Mouse (Mus musculus): Measurements from ENCODE around the gene Tbx19. TPM values are rescaled to one million over a fixed set of nuclear protein-coding genes. Genes with fewer than 3 reads are reported as not detected.

The Tbx19 gene
- polyA plus RNA-seq, 1 experiment: 0.10 TPM

DNA sequence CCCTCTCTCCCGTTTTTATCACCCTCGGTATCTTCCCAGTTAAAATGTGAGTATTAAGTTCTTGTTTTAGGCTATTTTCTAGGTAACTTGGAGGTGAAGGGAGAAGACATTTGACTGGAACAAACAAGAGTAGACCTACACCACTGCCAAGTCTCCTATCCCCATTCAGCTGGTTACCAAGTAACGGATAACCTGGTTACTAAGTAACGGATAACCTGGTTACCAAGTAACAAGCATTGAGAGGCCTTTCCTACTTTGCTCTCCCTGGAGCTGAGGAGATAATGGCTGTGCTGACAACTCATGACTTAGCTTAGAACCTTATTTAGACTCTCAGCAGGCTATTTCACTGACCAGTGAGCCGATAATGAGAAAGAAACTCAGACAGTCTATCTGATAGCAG lies 51.4 kb downstream of the Tbx19 start:
- DNase-seq (ENCODE audit: low read depth): no peak
- TF ChIP-seq CTCF (IDR thresholded peaks at IDR 0.05; ENCODE audit: borderline replicate concordance, extremely low read depth, insufficient read depth, insufficient read length): no peak
- TF ChIP-seq POLR2A (IDR thresholded peaks at IDR 0.05; ENCODE audit: borderline replicate concordance, extremely low read depth, insufficient read depth, insufficient read length, poor library complexity, severe bottlenecking): no peak

DNA sequence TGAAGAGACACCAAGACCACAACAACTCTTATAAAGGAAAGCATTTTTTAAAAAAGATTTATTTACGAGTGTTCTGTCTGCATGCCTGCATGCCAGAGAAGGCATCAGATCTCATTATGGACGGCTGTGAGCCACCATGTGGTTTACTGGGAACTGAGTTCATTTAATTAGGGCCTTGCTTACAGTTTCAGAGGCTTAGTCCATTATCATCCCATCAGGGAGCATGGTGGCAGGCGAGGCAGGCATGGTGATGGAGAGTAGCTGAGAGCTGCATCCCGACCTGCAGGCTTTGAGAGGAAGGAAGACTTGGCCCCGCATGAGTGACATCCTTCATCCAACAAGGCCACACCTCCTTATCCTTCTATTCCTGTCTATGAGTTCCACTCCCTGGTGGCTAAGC lies 52.1 kb downstream of the Tbx19 start:
- TF ChIP-seq POLR2A (IDR thresholded peaks at IDR 0.05; ENCODE audit: borderline replicate concordance, extremely low read depth, insufficient read depth, insufficient read length, poor library complexity, severe bottlenecking) (no peak), CTCF (IDR thresholded peaks at IDR 0.05; ENCODE audit: borderline replicate concordance, extremely low read depth, insufficient read depth, insufficient read length) (no peak)
- peak; percentile 59 for DNase-seq (ENCODE audit: low read depth)

DNA sequence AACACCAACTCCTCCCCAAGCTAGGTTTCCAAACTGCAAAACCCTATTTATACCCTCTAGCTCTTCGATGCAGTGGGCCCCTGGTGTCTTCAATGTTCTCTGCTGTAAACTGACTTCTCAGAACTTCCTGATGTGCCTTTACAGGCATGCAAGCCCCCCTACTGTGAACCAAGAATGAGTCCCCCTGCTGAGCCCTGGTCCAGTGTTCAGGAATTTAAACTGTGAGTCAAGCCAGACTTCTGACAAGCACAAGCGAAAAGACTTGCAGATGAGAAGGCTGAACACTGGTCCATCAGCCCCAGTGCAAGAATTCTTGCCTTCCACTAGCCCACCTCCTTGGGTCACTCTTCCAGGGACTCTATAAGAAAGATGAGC lies 54.6 kb downstream of the Tbx19 start:
- DNase-seq (ENCODE audit: low read depth): no peak
- TF ChIP-seq CTCF (IDR thresholded peaks at IDR 0.05; ENCODE audit: borderline replicate concordance, extremely low read depth, insufficient read depth, insufficient read length) (no peak), POLR2A (IDR thresholded peaks at IDR 0.05; ENCODE audit: borderline replicate concordance, extremely low read depth, insufficient read depth, insufficient read length, poor library complexity, severe bottlenecking) (no peak)

DNA sequence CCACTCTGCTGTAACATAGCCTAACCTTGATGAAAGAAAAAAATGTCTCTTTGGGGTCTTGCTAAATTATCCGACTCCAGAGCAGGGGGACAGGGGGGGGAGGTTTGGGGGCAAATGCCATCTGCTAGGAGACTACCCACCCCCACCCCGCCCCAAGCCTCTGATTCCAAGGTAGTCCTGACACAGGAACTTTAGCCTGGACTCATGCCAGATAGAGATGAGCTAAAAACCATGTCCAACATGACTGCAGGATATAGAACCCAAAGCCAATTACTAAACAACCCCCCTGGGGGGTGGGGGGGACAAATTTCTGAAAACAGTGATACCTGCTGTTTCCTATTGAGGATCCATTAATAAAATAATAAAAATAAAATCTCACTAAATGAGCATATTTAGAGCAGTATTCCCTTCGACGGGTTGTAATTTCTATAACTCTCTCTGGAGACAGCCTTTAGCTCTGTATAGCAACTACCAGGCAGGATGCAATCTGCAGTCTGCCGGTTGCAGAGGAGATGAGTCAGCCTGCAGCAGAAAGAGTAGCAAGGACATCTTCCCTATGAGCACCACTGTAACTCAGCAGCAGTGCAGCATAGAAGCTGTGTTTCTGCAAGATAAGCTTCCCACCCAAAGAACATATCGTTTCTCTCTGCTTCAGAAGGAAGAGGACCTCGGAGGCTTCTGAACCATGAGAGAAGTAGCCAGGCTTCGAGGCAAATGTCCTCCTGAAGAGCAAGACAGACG lies 55.1 kb downstream of the Tbx19 start:
- TF ChIP-seq POLR2A (IDR thresholded peaks at IDR 0.05; ENCODE audit: borderline replicate concordance, extremely low read depth, insufficient read depth, insufficient read length, poor library complexity, severe bottlenecking): no peak
- no peak for TF ChIP-seq CTCF (IDR thresholded peaks at IDR 0.05; ENCODE audit: borderline replicate concordance, extremely low read depth, insufficient read depth, insufficient read length)
- DNase-seq (ENCODE audit: low read depth): no peak

DNA sequence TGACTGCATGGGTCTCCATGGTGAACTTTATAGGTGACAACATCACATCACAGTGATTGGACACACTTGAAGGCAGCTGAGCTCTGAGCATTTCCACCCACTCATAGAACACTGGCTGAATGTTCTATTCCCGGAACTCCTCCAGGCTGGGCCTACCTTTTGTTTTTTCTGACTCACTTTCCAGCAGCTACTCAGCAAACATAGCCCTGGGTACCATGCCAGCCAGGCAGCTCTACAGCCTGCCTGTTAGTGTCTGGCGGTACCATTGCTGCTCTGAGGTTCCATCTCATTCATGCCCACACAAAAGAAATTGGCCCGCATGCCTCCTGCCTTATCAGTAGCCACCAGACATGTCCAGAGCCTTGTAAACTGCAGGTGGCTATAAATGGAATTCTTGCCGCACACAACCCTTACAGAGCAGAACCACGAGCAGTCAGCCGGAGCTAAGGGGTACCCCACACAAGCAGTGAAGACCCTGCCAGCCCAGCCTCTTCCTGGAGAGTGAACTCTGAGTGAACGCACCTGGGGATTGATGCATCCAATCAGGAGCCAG lies 55.8 kb downstream of the Tbx19 start:
- DNase-seq (ENCODE audit: low read depth): peak; percentile 62

GRCm38 (mm10) chr1:165099569-165099968 lies 61.0 kb downstream of the Tbx19 start:
- TF ChIP-seq CTCF (IDR thresholded peaks at IDR 0.05; ENCODE audit: borderline replicate concordance, extremely low read depth, insufficient read depth, insufficient read length): no peak
- TF ChIP-seq POLR2A (IDR thresholded peaks at IDR 0.05; ENCODE audit: borderline replicate concordance, extremely low read depth, insufficient read depth, insufficient read length, poor library complexity, severe bottlenecking): no peak
- peak; percentile 50 for DNase-seq (ENCODE audit: low read depth)

More for the DNA sequence above, 55.8 kb downstream of the Tbx19 start:
- TF ChIP-seq CTCF (IDR thresholded peaks at IDR 0.05; ENCODE audit: borderline replicate concordance, extremely low read depth, insufficient read depth, insufficient read length) (no peak), POLR2A (IDR thresholded peaks at IDR 0.05; ENCODE audit: borderline replicate concordance, extremely low read depth, insufficient read depth, insufficient read length, poor library complexity, severe bottlenecking) (no peak)

GRCm38 (mm10) chr1:165094871-165095270 lies 65.7 kb downstream of the Tbx19 start:
- DNase-seq (ENCODE audit: low read depth): no peak
- no peak for TF ChIP-seq CTCF (IDR thresholded peaks at IDR 0.05; ENCODE audit: borderline replicate concordance, extremely low read depth, insufficient read depth, insufficient read length)
- no peak for TF ChIP-seq POLR2A (IDR thresholded peaks at IDR 0.05; ENCODE audit: borderline replicate concordance, extremely low read depth, insufficient read depth, insufficient read length, poor library complexity, severe bottlenecking)

- peak; percentile 91 for DNase-seq (ENCODE audit: low read depth)
- TF ChIP-seq CTCF (IDR thresholded peaks at IDR 0.05; ENCODE audit: borderline replicate concordance, extremely low read depth, insufficient read depth, insufficient read length) (no peak), POLR2A (IDR thresholded peaks at IDR 0.05; ENCODE audit: borderline replicate concordance, extremely low read depth, insufficient read depth, insufficient read length, poor library complexity, severe bottlenecking) (no peak)
Observed at GRCm38 (mm10) chr1:165091721-165092120, 68.9 kb downstream of the Tbx19 start.

- no peak for TF ChIP-seq CTCF (IDR thresholded peaks at IDR 0.05; ENCODE audit: borderline replicate concordance, extremely low read depth, insufficient read depth, insufficient read length)
- no peak for TF ChIP-seq POLR2A (IDR thresholded peaks at IDR 0.05; ENCODE audit: borderline replicate concordance, extremely low read depth, insufficient read depth, insufficient read length, poor library complexity, severe bottlenecking)
- DNase-seq (ENCODE audit: low read depth): no peak
Observed at GRCm38 (mm10) chr1:165089556-165089955, 71.0 kb downstream of the Tbx19 start.

Other genes starting within 250 kb of the Tbx19 start
- not detected in 2 replicates for gene Xcl1, start 225.2 kb downstream of the Tbx19 start, polyA plus RNA-seq (2012; rRNA removed)
- gene Sft2d2, start 33.7 kb upstream of the Tbx19 start, polyA plus RNA-seq (2012; rRNA removed): 7.8 and 8.6 TPM in 2 replicates
- gene Tiprl, start 76.2 kb upstream of the Tbx19 start, polyA plus RNA-seq (2012; rRNA removed): 56.9 and 64.0 TPM in 2 replicates
- gene Gpr161, start 135.0 kb upstream of the Tbx19 start, polyA plus RNA-seq (2012; rRNA removed): 38.2 and 45.0 TPM in 2 replicates

Measured in brain, embryonic 14.5 days (tissue).